Comparison of ENCODE assay signal across 8 mouse cellular contexts in genomic region chr7:48876526-48876925, GRCm38 (mm10). TPM values are rescaled to one million over a fixed set of nuclear protein-coding genes. Genes with fewer than 3 reads are reported as not detected.
DNase-seq lines count a peak whose midpoint lies in the region; ATAC-seq and TF ChIP-seq lines count a peak whose summit lies in the region.

No protein-coding gene starts in this region.

- no peak overlapping the region for H3K4me3 ChIP-seq in heart, adult 2 months
- H3K4me3 ChIP-seq in cortical plate, adult 2 months (ENCODE audit: insufficient read depth, low read length): no peak overlapping the region

- WGBS in heart, adult 2 months: 56% methylated on average over 4 of the region's 4 CpGs

- TF ChIP-seq POLR2A in heart, adult 2 months (IDR thresholded peaks at IDR 0.05; ENCODE audit: insufficient read depth, low read depth, low read length): no peak
- TF ChIP-seq POLR2A in cortical plate, adult 2 months (IDR thresholded peaks at IDR 0.05; ENCODE audit: extremely low read depth, insufficient read depth, low read length): no peak

- no peak overlapping the region for H3K9ac ChIP-seq in heart, adult 2 months (ENCODE audit: low read depth, low read length)

- intact Hi-C loops in heart, adult 2 months (cut with DNase I): loop anchor here (1.0 to 5.0 kb wide), 3 partner anchors 30 to 64 kb away; no protein-coding TSS in a partner anchor

- H3K79me2 ChIP-seq in heart, adult 2 months (replicated peaks; ENCODE audit: control insufficient read depth, insufficient read depth, low read length): no peaks in the 10 kb centered on the region

- H3K27me3 ChIP-seq in heart, adult 2 months (ENCODE audit: control insufficient read depth, insufficient read depth, low read length): no peaks in the 10 kb centered on the region

- no peak for TF ChIP-seq EP300 in heart, adult 2 months (IDR thresholded peaks at IDR 0.05; ENCODE audit: insufficient read depth, low read depth, low read length)

- 0 out of 2 replicates have a peak overlapping the region, but pooled peaks have one; percentile 36 for H3K27ac ChIP-seq in heart, adult 2 months
- H3K27ac ChIP-seq in cortical plate, adult 2 months (ENCODE audit: insufficient read depth, low read length): no peak overlapping the region

- no peaks in the 10 kb centered on the region; the same call in 1 of the 2 replicates for H3K4me1 ChIP-seq in heart, adult 2 months (ENCODE audit: control insufficient read depth, insufficient read depth, low read length)
- no peaks in the 10 kb centered on the region for H3K4me1 ChIP-seq in cortical plate, adult 2 months (ENCODE audit: control insufficient read depth, insufficient read depth, low read length)

- no peaks in the 10 kb centered on the region for H3K36me3 ChIP-seq in heart, adult 2 months (ENCODE audit: control insufficient read depth, insufficient read depth, low read length)

- DNase-seq in heart, adult 2 months: peak in 1 of 2 experiments; percentile 27
- no peak for DNase-seq in heart, adult 11 months
- DNase-seq in 3T3-L1 (ENCODE audit: low read depth, low spot score): peak; percentile 74
- peak; percentile 81 for DNase-seq in ZHBTc4 (ENCODE audit: low read depth, low spot score)
- DNase-seq in kidney, postnatal 25 days: peak; percentile 54 to 60
- peak; percentile 71 for DNase-seq in lung, postnatal 25 days (ENCODE audit: low spot score)

- no peak for ATAC-seq in activated CD4-positive, CD25-positive, alpha-beta regulatory T cell, adult 4 months

- TF ChIP-seq CTCF in heart, adult 2 months (IDR thresholded peaks at IDR 0.05): peak; percentile 96
- TF ChIP-seq CTCF in cortical plate, adult 2 months (IDR thresholded peaks at IDR 0.05; ENCODE audit: extremely low read depth, insufficient read depth, low read length): peak; percentile 48; the same call in 1 of the 2 replicates

RNA-seq across cellular contexts. Expression of gene E2f8, which starts 4.9 kb away (rescaled TPM):
- total RNA-seq in heart, adult 2 months (2021): 1 to 10 TPM; 1.3 to 1.6 TPM
- polyA plus RNA-seq in heart, adult 2 months (2012; rRNA removed): 0.23 and 0.31 TPM in 2 replicates
- 0.34 and 0.44 TPM in 2 replicates for polyA plus RNA-seq in cortical plate, adult 2 months (2012; rRNA removed)
- 1 to 10 TPM; 3.2 to 7.5 TPM for polyA plus RNA-seq in activated CD4-positive, CD25-positive, alpha-beta regulatory T cell, adult 4 months (2017; shearing (Covaris generic))

RNA-seq across cellular contexts. Expression of gene Csrp3, which starts 28.7 kb away (rescaled TPM):
- 1,000 to 10,000 TPM; 1,931 to 2,301 TPM for total RNA-seq in heart, adult 2 months (2021)
- 773 and 781 TPM in 2 replicates for polyA plus RNA-seq in heart, adult 2 months (2012; rRNA removed)
- not detected in 2 replicates for polyA plus RNA-seq in cortical plate, adult 2 months (2012; rRNA removed)
- polyA plus RNA-seq in activated CD4-positive, CD25-positive, alpha-beta regulatory T cell, adult 4 months (2017; shearing (Covaris generic)): not detected

RNA-seq across cellular contexts. Expression of gene Nav2, which starts 32.0 kb away (rescaled TPM):
- 10 to 100 TPM; 34.4 to 49.9 TPM for total RNA-seq in heart, adult 2 months (2021)
- 20.4 and 24.2 TPM in 2 replicates for polyA plus RNA-seq in heart, adult 2 months (2012; rRNA removed)
- 37.0 and 38.5 TPM in 2 replicates for polyA plus RNA-seq in cortical plate, adult 2 months (2012; rRNA removed)
- 10 to 100 TPM; 14.2 to 16.6 TPM for polyA plus RNA-seq in activated CD4-positive, CD25-positive, alpha-beta regulatory T cell, adult 4 months (2017; shearing (Covaris generic))

Comparison
In these comparisons a context has a peak if more than half of its experiments do, and no peak if none do; other contexts are left out.
1. RNA of gene Csrp3, which starts 28.7 kb away (polyA plus RNA-seq): 773 to 781 TPM in heart, adult 2 months; not detected in cortical plate, adult 2 months and not detected in activated CD4-positive, CD25-positive, alpha-beta regulatory T cell, adult 4 months; every median in the first group is over 100 times any median in the second.